Mouse (Mus musculus): ENCODE data around the gene Adora1.

DNA sequence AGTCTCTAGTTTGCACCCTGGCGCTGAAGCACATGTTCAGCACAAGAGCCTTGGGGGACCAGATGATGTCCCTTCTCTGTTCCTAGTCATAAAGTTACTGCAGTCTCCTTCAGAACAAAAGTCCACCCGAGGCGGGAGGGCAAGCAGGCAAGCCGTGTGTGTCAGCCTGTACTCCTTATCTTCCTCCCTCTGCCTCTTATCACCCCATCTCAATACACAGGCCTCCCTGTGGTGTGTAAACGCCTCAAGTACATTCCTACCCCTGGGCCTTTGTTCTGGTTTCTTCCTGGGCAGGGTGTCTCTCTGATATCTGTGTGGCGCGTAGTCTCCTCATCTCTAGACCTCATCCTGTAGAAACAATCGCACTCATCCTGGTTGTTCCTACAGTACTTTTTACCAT, 8.5 kb downstream of the Adora1 start:
- TF ChIP-seq GATA1 (IDR thresholded peaks at IDR 0.05; ENCODE audit: borderline replicate concordance, low read length) (no peak), FLI1 (IDR thresholded peaks at IDR 0.05; ENCODE audit: low read length) (no peak)
